Mouse (Mus musculus) left cerebral cortex, adult 8-10 months (tissue): Measurements from ENCODE around the gene Zbtb46. TPM values are rescaled to one million over a fixed set of nuclear protein-coding genes. Genes with fewer than 3 reads are reported as not detected.
A peak's percentile ranks its signal among the peaks of the same experiment; 100 is the strongest.

Experiments
- DNase-seq, 2 experiments: peaks; one replicate each; pipeline ENCODE4 v3.0.0; 2022; ENCODE audit warnings: low spot score in 2 of 2
- total RNA-seq, 4 experiments: library from RNA; stranded (reverse); gene quantifications; 2 replicates each; pipeline ENCODE4 v1.2.4; 2022

The Zbtb46 gene
- total RNA-seq, 4 experiments from 2014 or later: 10.9 to 11.9 (median 11.4) TPM

- no peak for DNase-seq
Measured at GRCm38 (mm10) chr2:181409643-181410042, 49.6 kb downstream of the Zbtb46 start.

DNA sequence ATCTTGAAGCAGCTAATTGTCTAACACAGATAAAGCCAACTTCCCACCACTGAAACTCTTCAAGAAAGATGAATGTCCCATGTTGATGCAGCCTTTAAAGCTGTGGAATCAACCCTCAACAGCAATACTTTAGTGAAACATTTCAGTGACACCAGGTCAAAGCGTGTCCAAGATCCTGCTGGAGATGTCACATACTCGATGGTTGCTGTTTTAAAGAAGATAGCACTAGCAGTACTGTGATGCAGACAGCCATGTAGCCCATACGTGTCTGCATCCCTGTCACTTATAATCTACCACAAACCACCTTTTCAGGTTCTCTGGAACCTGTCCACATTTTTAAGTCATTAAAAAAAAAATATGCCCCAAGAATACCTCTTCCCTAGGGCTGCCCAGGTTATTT is 55.5 kb downstream of the Zbtb46 start:
- DNase-seq: no peak

- DNase-seq: no peak
Measured at GRCm38 (mm10) chr2:181401497-181401896, 57.7 kb downstream of the Zbtb46 start.

DNA sequence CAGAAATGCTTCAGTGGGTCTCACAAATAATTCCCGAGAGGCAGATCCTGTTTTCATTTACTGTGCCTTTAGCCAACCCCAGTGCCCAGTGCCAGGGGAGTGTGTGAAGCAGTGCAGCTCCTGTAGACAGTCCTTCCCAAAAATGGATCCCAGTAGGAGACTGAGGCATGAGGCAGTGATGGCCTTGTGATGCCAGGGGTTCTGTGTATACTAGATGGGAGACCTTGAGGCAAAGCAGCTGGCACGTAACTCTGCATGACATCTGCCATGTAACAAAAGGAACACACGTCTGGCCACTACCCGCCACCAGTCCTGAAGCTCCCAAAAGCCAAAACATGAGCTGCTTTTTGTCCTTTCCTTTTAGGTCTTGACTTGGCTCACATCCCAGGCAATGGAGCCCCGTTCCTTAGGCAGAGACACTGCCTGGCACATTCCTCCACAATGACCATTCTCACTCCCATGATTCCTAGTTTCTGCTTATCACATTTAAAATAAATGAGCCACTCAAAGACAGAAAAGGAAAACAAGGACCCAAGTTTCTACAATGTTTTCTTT is 61.9 kb downstream of the Zbtb46 start:
- no peak for DNase-seq

GRCm38 (mm10) chr2:181394086-181394485 is 65.1 kb downstream of the Zbtb46 start:
- DNase-seq: no peak

DNA sequence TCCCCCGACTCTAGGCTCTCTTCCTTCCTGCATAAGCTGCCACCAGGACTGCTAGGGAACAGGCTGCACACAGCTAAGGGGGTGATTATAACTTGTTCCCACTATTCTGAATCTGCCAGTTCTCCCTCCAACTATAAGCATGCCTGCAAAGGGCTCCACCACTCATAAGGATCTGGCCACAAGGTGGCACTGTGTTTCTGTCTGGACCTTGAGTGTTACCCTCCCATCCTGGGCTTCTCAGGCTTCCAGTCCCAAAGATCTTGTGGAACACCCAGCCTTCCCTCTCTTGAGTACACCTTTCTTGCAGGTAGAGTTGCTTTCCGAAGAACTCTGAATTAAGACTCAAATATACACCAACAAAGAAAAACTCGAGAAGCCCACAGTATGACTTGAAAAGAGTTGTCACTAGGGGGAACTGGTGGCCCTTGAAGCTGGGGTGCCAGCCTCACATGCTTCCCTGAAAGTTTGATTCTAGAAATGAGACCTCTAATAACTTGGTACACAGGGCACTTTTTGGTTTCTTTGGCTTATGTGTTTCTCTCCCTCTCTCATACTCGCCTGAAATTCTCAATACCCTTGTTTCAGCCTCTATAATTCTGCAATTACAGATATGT is 66.5 kb downstream of the Zbtb46 start:
- peak; percentile 54 to 62 for DNase-seq

GRCm38 (mm10) chr2:181391541-181391940 is 67.7 kb downstream of the Zbtb46 start:
- DNase-seq: no peak

DNA sequence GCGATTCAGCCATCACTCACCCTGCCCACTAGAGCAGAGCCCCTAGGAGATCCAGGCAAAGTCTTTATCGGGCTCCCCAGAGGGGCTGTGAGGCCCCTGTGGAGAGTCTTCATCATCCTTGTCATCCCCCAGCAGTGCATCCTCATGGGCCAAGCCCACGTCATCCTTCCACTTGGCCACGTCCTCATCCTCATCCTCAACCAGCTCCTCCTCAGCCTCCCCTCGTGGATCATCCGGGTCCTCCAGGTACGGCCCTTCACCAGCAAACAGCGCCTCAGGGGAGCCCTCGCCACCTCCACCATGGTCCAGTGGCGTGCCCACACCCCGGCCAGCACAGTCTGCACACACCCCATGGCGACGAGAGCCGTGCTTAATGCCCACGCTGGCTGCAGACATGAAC is 68.2 kb downstream of the Zbtb46 start:
- no peak for DNase-seq

DNA sequence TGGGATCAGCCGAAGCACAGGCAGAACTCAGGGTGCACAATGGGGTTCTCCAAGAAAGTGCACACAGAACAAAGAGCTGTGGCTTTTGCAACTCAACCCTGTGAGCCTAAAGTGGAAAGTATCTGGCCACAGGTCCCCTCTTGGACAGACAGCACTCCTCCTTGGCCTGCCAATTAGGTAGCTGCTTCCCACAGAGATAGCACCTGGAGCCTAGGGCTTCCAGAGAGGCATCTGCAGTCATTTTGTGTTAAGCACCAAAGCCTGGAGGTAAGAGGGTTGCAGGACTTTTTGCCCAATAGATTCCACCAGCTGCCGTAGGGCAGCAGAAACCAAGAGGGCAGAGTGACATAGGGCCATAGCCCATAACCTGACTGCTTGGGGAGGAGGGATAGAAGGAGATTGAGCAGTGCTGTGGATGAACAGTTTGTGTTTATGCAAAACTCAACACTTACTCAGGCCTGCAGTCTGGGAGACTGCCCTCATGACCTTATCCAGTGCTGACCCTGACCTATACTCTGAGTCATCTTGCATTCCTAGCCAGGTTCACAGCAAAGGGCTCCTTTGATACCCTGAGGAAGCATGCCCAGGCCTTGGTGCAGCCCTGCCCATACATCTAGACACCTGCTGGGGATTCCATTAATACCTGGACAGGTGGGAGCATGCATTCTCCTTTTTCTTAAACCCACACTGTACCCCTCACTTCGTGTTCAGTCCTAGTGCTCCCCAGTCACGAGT is 68.9 kb downstream of the Zbtb46 start:
- DNase-seq: no peak

DNA sequence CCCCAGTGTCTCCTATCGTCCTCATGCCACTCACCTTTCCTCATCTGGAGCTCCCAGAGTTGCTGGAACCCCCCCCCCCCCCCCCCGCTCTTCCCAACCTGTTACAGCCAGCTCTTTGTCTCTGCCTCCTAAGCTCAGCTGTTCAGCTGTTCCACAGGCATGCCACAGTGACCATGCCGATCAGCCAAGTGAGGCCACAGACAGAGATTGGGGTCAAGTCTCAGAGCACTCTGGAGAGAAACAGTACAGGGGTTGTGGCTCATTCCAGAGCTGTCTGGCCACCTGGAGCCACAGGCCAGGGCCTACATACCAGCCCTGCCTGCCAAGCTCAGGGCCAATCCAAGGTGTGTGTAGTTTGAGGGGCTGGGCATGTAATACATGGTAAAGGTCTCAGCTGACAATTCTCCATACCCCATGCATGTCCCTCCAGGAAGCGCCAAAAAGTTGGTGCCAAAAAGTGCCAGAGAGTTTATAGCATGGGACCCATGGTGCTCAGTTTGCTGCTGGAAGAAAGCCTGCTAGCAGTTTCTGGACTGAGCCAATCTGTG is 72.5 kb downstream of the Zbtb46 start:
- DNase-seq: no peak

- peak in 1 of 2 experiments; percentile 59 for DNase-seq
Measured at GRCm38 (mm10) chr2:181385885-181386284, 73.3 kb downstream of the Zbtb46 start.

DNA sequence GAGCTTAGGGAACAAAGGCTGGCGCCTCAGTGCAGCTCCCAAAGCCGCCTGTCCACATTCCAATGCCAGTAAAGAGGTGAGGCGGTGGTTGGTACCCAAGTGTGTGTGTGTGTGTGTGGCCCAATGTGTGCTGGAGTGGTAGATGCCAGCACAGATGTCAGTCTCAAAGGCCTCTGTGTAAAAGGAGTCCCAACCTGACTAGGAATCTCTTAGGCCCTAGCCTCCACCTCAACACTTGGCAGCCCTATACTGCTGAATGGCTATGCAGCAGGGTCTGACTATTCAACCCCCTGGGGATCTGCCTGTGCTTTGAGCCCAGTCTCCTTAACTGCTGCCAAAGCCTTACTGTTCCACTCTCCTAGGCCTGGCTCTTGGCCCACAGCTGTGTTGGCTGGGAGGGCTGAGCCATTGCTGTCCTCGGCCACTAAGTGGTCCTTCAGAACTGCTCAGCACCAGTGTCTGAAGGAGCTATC is 74.3 kb downstream of the Zbtb46 start:
- no peak for DNase-seq

GRCm38 (mm10) chr2:181384463-181384862 is 74.8 kb downstream of the Zbtb46 start:
- DNase-seq: no peak

DNA sequence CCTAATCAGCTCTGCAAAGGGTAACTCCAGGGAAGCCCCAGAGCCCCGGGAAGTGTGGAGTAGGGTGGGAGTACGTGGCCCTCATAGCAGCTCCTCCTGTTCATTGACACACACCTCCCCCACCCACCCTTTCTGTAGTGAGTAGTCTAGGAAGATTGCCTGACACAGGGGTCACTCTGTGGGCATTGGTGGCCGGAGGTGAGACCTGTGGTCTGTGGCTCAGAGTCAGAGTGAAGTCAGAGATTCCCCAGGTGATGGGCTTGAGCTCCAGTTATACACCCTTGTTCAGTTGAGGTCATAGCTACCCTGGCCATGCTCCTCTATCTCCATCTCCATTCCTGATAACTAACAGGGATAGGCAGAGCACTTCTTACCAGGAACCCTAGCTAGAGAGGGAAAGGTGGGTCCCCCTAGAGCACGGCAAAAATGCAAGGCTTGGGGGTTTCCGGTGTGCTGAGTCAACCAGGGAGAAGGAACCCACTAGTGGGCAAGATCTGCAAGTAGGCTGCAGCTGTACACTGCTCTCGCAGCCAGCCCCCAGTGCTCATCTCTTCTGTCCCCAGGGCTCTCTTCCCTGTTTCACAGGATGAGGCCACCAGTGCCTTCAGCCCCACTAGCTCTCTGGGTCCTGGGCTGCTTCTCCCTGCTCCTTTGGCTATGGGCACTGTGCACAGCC is 77.5 kb downstream of the Zbtb46 start:
- DNase-seq: no peak

DNA sequence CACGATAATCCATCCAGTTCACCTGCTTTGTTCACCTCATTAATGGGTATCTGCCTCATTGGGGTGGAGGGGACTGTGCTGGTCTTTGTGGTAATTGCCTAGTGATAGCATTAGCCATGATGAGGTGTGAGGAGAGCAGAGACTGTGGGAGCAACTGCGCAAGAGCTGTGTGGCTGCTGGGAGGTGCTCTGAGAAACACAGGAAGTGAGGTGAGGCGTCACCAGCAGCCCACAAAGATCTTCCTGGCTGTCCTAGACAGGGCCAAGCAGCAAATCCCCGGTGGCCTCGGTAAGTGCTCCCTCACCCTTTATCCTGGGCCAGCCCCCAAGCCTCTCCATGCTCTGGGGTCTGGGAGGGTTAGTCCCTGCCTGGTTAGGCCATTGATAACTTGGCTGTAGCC is 78.1 kb downstream of the Zbtb46 start:
- DNase-seq: no peak

GRCm38 (mm10) chr2:181380251-181380650 is 79.0 kb downstream of the Zbtb46 start:
- no peak for DNase-seq

DNA sequence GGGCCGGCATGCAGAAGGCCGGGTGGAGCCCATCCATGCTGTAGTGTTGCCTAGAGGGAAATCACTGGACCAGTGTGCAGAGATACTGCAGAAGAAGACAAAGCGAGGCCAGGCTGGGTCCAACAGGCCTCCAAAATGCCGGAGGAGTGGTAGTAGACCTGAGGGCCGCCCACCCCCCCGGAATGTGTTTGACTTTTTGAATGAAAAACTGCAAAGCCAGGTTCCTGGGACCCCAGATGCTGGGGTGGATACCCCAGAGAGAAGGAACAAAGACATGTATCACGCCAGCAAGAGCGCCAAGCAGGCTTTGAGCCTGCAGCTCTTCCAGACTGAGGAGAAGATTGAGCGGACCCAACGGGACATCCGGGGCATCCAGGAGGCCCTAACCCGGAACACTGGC is 79.4 kb downstream of the Zbtb46 start, which contains the start of gene Lime1:
Gene Lime1 (plus strand): TSS at position 301 of the 400 bp plus-strand sequence.
- no peak for DNase-seq

DNA sequence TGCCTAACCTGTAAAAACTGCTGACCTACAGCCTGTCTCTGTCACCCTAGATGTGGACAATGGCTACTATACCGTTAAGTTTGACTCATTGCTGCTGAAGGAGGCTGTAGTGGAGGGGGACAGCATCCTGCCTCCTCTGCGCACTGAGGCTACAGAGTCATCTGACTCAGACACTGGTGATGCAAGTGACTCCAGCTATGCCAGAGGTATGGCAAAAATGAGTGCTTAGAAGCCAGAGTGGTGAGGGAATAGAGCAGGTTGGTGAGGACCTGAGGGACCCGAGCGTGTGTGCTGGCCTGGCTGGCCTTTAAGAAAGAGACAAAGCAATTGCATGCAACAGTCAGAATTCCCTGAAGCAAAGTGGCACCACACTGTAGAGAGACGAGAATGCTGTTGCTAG is 80.5 kb downstream of the Zbtb46 start:
- no peak for DNase-seq

GRCm38 (mm10) chr2:181377230-181377629 is 82.0 kb downstream of the Zbtb46 start:
- no peak for DNase-seq

DNA sequence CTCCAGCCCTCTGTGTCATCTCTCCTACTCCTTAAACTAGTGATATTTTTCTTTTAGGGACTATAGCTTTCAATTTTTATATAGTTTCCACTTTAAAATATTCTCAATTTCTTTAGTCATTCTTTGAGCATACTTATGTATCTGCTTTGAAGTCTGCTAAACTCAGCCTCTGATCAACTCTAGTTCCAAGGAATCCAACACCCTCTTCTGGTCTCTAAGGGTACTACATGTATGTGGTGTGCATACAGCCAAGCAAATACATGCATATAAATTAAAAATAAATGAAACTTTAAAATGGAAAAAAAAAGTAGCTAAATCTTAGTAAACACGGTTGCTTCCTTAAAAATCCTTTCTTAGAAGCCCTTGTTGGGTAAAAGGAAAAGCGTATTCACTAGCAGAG is 83.4 kb downstream of the Zbtb46 start:
- no peak for DNase-seq

DNA sequence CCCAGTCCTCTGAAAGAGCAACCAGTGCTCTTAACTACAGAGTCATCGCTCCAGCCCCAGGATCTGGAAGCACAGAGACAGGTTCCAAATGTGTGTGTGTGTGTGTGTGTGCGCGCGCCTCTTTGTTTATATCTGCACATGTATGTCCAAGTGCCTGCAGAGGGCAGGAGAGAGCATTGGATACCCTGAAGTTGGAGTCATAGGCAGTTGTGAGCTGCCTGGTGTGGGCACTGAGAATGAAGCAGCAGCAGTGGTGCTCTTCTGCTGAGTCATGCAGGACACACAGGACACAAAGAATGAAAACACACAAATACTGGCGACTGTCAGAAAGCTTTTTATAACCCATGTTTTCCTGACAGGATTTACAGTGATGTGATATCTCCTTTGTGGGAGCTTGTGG is 89.2 kb downstream of the Zbtb46 start:
- DNase-seq: no peak

DNA sequence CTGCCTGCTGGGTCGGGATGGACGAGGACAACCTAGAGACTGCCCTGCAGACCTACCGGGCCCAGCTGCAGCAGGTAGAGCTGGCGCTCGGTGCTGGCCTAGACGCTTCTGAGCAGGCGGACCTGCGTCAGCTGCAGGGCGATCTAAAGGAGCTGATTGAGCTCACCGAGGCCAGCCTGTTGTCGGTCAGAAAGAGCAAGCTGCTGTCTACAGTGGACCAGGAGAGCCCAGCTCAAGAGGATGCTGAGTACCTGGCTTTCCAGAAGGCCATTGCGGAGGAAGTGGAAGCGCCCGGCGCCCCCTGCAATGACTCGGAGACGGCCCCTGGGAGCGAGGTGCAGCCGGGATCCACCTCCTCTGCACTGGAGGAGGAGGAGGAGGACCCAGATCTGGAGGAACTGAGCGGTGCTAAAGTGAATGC is 93.6 kb downstream of the Zbtb46 start:
- DNase-seq: no peak
